Mouse (Mus musculus): Measurements from ENCODE around the gene Pon2.

DNA sequence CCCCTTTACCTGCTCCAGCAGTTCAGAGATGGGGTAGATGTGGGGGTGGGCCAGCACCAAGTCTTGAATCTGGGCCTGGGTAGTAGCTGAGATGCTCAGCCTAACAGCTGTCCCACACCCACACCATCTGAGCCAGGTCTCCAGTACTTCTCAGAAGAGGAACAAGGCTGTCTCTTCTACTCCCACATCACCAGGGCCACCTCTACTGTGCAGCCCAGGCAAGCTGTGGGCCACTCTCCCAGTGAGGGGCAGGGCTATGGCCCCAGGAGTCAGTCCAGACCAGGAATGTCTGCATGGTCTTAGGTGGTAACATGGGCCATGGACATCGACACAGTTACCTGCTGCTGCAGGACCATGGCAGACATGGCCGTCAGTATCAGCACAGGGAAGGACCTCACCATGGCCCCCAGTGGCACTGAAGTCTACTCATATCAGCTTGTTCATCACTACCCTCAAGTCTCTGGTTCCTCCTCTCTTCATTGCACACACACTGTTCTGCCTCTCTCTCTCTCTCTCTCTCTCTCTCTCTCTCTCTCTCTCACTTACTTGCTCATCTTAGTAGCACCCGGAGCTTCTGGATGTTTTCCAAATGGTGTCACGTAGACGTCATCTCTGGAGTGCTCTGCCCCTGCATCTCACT, 15.8 kb upstream of the Pon2 start:
- TF ChIP-seq CTCF (conservative IDR thresholded peaks at IDR 0.05; ENCODE audit: low read length): no peak
- TF ChIP-seq POU5F1 (IDR thresholded peaks at IDR 0.05; ENCODE audit: borderline replicate concordance, low read length): no peak

Measured in E14TG2a.4 (cell line).